Mouse (Mus musculus): Measurements from ENCODE around the gene Rpain. TPM values are rescaled to one million over a fixed set of nuclear protein-coding genes. Genes with fewer than 3 reads are reported as not detected.

Gene Rpain
- total RNA-seq (2021), result 10 to 100 TPM; 39.2 to 45.9 TPM

- DNase-seq (ENCODE audit: extremely low spot score in 1 of 2, low spot score in 2 of 2), result peak; percentile 94 to 96
- intact Hi-C loops (cut with DNase I), result no loop called here
Measured at GRCm38 (mm10) chr11:70969821-70970559, at the start of gene Rpain, which contains the start of gene Nup88. TSS of gene Rpain (plus strand) at chr11:70970213. TSS of gene Nup88 (minus strand) at chr11:70969973.

- DNase-seq (ENCODE audit: extremely low spot score in 1 of 2, low spot score in 2 of 2), result no peak
- intact Hi-C loops (cut with DNase I), result no loop called here
Measured at GRCm38 (mm10) chr11:70931461-70931860, 38.6 kb upstream of the Rpain start.

GRCm38 (mm10) chr11:70935316-70935715 lies 34.7 kb upstream of the Rpain start:
- intact Hi-C loops (cut with DNase I), result no loop called here
- no peak for DNase-seq (ENCODE audit: extremely low spot score in 1 of 2, low spot score in 2 of 2)

GRCm38 (mm10) chr11:70942596-70942995 lies 27.4 kb upstream of the Rpain start:
- intact Hi-C loops (cut with DNase I), result no loop called here

GRCm38 (mm10) chr11:70943651-70944050 lies 26.4 kb upstream of the Rpain start:
- no peak for DNase-seq (ENCODE audit: extremely low spot score in 1 of 2, low spot score in 2 of 2)
- intact Hi-C loops (cut with DNase I), result no loop called here

More at GRCm38 (mm10) chr11:70942596-70942995, 27.4 kb upstream of the Rpain start:
- no peak for DNase-seq (ENCODE audit: extremely low spot score in 1 of 2, low spot score in 2 of 2)

- no peak for DNase-seq (ENCODE audit: extremely low spot score in 1 of 2, low spot score in 2 of 2)
- intact Hi-C loops (cut with DNase I), result no loop called here
Measured at GRCm38 (mm10) chr11:70944935-70945817, 24.8 kb upstream of the Rpain start.

- DNase-seq (ENCODE audit: extremely low spot score in 1 of 2, low spot score in 2 of 2), result no peak
- intact Hi-C loops (cut with DNase I), result no loop called here
Measured at GRCm38 (mm10) chr11:70954711-70955110, 15.3 kb upstream of the Rpain start.

GRCm38 (mm10) chr11:70960786-70961554 lies 9.0 kb upstream of the Rpain start:
- intact Hi-C loops (cut with DNase I), result no loop called here
- DNase-seq (ENCODE audit: extremely low spot score in 1 of 2, low spot score in 2 of 2), result no peak

GRCm38 (mm10) chr11:70964222-70964907 lies 5.6 kb upstream of the Rpain start:
- intact Hi-C loops (cut with DNase I), result no loop called here
- no peak for DNase-seq (ENCODE audit: extremely low spot score in 1 of 2, low spot score in 2 of 2)

GRCm38 (mm10) chr11:70969271-70969794 lies 680 bp upstream of the Rpain start:
- intact Hi-C loops (cut with DNase I), result no loop called here
- DNase-seq (ENCODE audit: extremely low spot score in 1 of 2, low spot score in 2 of 2), result no peak

- DNase-seq (ENCODE audit: extremely low spot score in 1 of 2, low spot score in 2 of 2), result peak in 1 of 2 experiments; percentile 33
- intact Hi-C loops (cut with DNase I), result no loop called here
Measured at GRCm38 (mm10) chr11:70970560-70971540, 837 bp downstream of the Rpain start.

GRCm38 (mm10) chr11:70972586-70972985 lies 2.6 kb downstream of the Rpain start:
- intact Hi-C loops (cut with DNase I), result no loop called here
- DNase-seq (ENCODE audit: extremely low spot score in 1 of 2, low spot score in 2 of 2), result no peak

- no peak for DNase-seq (ENCODE audit: extremely low spot score in 1 of 2, low spot score in 2 of 2)
- intact Hi-C loops (cut with DNase I), result no loop called here
Measured at GRCm38 (mm10) chr11:70973947-70974346, 3.9 kb downstream of the Rpain start.

- DNase-seq (ENCODE audit: extremely low spot score in 1 of 2, low spot score in 2 of 2), result no peak
Measured at GRCm38 (mm10) chr11:70975193-70975592, 5.2 kb downstream of the Rpain start.

GRCm38 (mm10) chr11:70977293-70977692 lies 7.3 kb downstream of the Rpain start:
- no peak for DNase-seq (ENCODE audit: extremely low spot score in 1 of 2, low spot score in 2 of 2)
- intact Hi-C loops (cut with DNase I), result no loop called here

More at GRCm38 (mm10) chr11:70975193-70975592, 5.2 kb downstream of the Rpain start:
- intact Hi-C loops (cut with DNase I), result no loop called here

- intact Hi-C loops (cut with DNase I), result no loop called here
Measured at GRCm38 (mm10) chr11:70980232-70980631, 10.2 kb downstream of the Rpain start.

More at GRCm38 (mm10) chr11:70980232-70980631, 10.2 kb downstream of the Rpain start:
- no peak for DNase-seq (ENCODE audit: extremely low spot score in 1 of 2, low spot score in 2 of 2)

Measured in left cerebral cortex, postnatal 10 days (tissue).